Mouse (Mus musculus): Measurements from ENCODE around the gene Unc5cl.

Unc5cl gene

DNA sequence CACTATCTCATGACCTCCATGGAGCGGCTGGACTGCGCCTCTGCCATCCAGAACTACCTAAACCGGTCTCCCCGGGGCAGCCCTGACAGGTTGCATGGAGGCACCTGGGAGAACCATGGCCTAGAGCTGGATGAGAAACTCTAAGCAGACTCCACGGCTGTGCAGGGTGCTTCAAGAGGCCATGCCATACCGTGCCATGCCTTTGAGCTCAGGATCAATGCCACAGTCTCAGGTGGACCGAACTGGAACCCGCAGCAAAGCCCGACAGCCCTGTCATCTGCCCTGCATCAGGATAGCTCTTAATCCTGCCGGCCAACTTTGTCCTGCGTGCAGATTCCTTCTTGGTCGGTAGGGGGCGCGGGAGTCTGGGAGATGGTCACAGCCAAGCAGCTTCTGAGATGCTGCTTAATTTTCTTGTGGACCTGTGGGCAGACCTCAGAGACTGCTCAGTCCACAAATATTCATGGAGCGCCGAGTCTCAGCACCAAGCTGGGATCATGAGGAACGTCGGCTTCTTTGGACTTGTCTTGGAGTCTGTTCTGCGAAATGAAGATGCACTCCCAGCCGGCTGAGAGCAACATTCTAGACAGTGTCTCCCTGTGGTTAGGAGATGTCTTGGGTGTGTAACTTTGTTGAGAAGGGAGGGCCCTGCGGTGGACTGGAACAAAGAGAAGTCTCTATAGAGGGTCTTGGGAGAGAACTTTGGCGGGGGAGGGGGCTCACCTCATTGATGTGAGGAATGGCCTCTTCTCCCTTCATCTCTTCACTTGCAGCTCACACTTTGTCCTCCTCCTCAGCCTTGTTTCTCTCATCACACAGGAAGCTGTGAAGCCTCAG, 12.9 kb downstream of the Unc5cl start:
- peak; percentile 95 for DNase-seq

GRCm38 (mm10) chr17:48474282-48474681, 19.6 kb downstream of the Unc5cl start:
- peak; percentile 91 for DNase-seq

- DNase-seq = no peak
Observed at GRCm38 (mm10) chr17:48475444-48475843, 20.7 kb downstream of the Unc5cl start.

DNA sequence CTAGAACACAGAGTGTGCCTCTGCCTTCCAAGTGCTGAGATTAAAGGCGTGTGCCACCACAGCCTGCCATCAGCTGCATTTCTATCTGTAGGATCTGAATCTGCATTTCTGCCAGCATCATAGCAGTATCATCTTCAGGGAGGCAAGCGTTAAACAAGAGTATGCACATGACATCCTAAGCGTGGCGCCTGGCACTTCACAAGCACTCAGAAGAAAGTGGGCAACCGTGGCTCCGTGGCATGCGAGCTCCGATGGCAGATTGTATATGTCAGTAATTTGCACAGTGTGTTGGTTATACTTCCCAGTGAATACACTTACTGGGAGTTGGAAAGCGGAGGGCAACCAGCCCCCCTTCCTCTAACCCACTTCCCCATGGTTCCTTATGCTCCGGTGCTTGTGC, 25.3 kb downstream of the Unc5cl start:
- no peak for DNase-seq

- no peak for DNase-seq
Observed at GRCm38 (mm10) chr17:48483764-48484163, 29.1 kb downstream of the Unc5cl start.

DNA sequence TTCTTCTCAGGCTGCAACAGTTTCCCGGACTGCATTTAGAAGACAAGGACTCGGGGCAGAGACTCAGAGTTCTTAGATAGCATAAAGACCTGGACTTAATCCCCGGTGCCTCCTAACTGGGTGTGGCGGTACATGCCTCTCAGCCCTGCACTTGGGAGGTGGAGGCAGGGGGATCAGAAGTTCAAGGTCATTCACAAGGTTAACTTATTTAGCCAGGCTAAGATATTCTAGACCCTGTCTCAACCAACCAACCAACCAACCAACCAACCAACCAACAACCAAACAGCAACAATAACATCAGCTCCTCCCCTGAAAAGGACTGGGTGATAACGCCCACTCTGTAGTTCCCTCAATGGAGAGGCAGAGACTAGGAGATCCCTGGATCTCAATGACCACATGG, 29.5 kb downstream of the Unc5cl start:
- DNase-seq = no peak

DNA sequence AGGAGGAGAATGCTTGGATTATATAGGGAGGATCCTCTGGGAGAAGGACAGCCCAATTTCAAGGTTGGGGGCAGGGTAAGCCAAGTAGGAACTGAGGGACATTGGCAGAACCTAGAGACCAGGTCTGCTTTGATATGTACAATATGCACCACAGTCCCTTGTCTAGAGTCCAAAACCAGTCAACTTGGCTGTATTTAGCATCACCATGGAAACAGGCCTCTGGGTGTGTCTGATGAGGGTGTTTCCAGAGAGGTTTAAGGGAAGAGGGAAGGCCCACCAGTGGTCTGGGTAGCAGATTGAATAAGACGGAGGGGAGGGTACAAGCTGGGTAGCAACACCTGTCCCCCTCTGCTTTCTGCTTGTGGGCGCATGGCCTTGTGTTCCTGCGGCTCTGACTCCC, 34.8 kb downstream of the Unc5cl start:
- no peak for DNase-seq

GRCm38 (mm10) chr17:48492621-48493020, 37.9 kb downstream of the Unc5cl start:
- DNase-seq = no peak

- DNase-seq = no peak
Observed at GRCm38 (mm10) chr17:48493582-48493981, 38.9 kb downstream of the Unc5cl start.

- DNase-seq = no peak
Observed at GRCm38 (mm10) chr17:48493986-48494385, 39.3 kb downstream of the Unc5cl start.

DNA sequence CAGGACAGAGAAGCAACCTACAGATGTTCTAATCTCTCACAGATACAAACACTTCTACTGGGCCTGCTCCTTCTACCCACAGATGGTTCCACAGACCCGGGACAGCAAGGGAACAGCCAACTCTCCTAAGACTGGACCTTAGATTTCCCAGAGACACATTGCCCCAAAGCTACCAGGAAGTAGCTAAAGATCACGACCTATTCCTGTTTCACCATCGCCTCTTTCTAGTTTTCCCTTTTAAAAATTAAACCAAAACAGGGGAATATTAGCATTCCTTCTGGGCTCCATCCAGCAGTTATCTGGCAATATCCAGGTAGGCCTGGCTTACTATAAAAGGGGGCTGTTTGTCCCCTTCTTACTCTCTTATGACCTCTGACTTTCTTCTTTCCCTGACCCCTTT, 43.3 kb downstream of the Unc5cl start:
- no peak for DNase-seq

GRCm38 (mm10) chr17:48500846-48501445, 46.2 kb downstream of the Unc5cl start:
- DNase-seq = peak; percentile 93

- DNase-seq = no peak
Observed at GRCm38 (mm10) chr17:48505006-48505405, 50.3 kb downstream of the Unc5cl start.

DNA sequence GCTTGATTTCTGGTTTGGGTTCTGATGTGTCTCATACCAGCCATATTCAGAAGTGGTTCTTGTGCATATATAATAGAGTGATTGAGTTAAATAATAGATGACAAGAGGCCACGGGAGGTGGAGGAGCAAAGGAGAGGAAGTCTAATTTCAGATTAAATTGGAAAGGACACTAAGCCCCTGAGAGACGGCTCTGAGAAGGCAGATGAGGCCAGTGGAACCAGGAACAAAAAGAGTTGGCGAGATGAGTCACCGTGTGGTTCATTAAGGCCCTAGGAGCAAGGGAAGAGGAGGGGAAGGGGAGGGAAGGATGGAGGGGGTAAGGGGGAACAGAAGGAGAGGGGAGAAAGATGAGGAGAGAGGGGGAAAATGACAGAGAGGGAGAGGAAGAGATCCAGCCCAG, 52.3 kb downstream of the Unc5cl start:
- DNase-seq = peak; percentile 19

GRCm38 (mm10) chr17:48509596-48509995, 54.9 kb downstream of the Unc5cl start:
- DNase-seq = no peak

- DNase-seq = peak; percentile 55
Observed at GRCm38 (mm10) chr17:48512614-48513281, 58.0 kb downstream of the Unc5cl start.

DNA sequence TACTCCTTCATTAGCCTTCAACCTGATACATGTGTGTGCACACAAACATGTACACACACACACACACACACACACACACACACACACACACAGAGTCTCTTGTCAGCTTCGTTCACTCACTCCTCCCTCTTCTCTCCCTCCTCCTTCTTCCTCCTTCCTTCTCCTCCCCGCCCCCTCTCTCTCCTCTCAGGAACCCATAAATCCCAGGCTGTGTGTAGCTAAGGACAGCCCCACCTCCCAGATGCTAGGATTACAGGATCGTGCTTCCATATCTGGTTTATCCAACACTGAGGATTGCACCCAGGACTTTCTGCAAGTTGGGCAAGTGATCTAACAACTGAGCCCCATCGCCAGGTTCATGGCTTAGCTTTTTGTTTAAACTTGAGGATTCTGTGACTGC, 59.9 kb downstream of the Unc5cl start:
- DNase-seq = no peak

- DNase-seq = peak; percentile 65
Observed at GRCm38 (mm10) chr17:48519046-48519445, 64.3 kb downstream of the Unc5cl start.

DNA sequence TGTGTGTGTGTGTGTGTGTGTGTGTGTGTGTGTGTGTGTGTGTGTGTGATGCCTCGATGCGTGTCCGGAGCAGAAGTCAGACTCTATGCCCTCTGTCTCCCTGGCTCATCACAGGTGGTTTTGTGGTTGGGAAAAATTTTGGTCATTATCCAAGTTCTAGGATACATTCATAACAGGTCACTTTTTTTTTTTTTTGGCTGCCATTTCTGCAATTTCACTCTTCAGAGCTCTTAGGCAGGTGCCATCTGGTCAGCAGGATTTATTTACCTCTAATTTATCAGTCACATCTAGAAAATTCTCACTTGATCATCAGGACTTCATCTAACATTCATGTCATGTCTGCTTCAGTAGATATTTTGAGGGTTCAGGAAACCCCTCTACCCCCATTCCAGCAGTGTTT, 65.7 kb downstream of the Unc5cl start:
- DNase-seq = peak; percentile 34

DNA sequence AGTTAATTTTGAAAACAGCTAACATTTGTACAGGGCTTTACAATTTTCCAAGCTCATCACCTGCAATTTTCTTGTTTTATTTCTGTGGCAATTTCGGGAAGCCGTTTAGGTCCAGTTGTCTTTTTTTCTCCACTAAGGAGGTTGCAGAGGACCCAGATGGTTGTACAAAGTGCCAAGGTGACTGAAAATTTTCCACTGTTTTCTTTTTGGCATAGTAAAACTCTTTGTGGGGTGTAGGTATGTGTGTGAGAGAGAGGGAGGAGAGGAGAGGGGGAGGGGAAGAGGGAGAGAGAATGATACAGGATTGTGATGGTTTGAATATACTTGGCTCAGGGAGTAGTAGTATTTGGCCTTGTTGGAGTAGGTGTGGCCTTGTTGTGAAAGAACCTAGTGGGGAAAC, 68.4 kb downstream of the Unc5cl start:
- DNase-seq = no peak

- no peak for DNase-seq
Observed at GRCm38 (mm10) chr17:48533844-48534705, 79.4 kb downstream of the Unc5cl start.

GRCm38 (mm10) chr17:48538328-48538727, 83.6 kb downstream of the Unc5cl start:
- DNase-seq = no peak

GRCm38 (mm10) chr17:48539326-48539725, 84.6 kb downstream of the Unc5cl start:
- DNase-seq = no peak

Data from heart, adult 11 months (tissue).